18 mouse cellular contexts compared by ENCODE assay signal in the genomic region with DNA sequence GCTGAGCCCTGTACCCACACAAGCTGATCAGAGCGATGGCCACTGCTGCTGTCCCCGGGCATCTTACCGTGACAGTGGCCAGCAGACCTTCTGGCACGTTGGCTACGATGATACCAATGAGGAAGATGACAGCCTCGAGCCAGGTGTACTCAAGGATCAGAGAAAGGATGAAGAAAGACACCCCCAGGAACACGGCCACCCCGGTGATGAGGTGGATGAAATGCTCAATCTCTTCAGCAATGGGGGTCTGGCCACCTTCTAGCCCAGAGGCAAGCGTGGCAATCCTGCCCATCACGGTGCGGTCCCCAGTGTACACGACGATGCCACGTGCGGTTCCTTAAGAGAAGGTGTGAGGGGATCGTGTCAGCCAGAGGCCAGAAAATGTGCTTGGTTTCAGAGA. TPM values are rescaled to one million over a fixed set of nuclear protein-coding genes. Genes with fewer than 3 reads are reported as not detected.
A peak's percentile ranks its signal among the peaks of the same experiment; 100 is the strongest.
DNase-seq lines count a peak whose midpoint lies in the region; ATAC-seq and TF ChIP-seq lines count a peak whose summit lies in the region.
"Had no signal": no experiment of that assay in that cellular context is flagged by ENCODE, and none has a peak within 500 bp of the region (broad histone marks: within the 10 kb centered on the region; RNA-seq: fewer than 3 reads in every experiment).

No protein-coding gene starts in this region.

- intact Hi-C loops in heart, postnatal 14 days (cut with DNase I), result loop anchor here (10.0 kb wide), 1 partner anchor 1774 kb away; no protein-coding TSS in a partner anchor

- peaks cover 97% of the 10 kb centered on the region for H3K36me3 ChIP-seq in heart, embryonic 12.5 days
- H3K36me3 ChIP-seq in kidney, adult 2 months (ENCODE audit: control insufficient read depth, insufficient read depth, low read length), result peaks cover 62% of the 10 kb centered on the region
- peaks cover 99% of the 10 kb centered on the region for H3K36me3 ChIP-seq in kidney, embryonic 14.5 days (ENCODE audit: control insufficient read depth, insufficient read depth, low read length)

- H3K27me3 ChIP-seq in heart, embryonic 12.5 days (replicated peaks), result no peaks in the 10 kb centered on the region
- no peaks in the 10 kb centered on the region for H3K27me3 ChIP-seq in kidney, adult 2 months (replicated peaks; ENCODE audit: control insufficient read depth, insufficient read depth, low read length)
- no peaks in the 10 kb centered on the region for H3K27me3 ChIP-seq in kidney, embryonic 14.5 days (ENCODE audit: control insufficient read depth, insufficient read depth, low read length)
- H3K27me3 ChIP-seq: embryonic facial prominence, embryonic 13.5 days; forebrain, embryonic 12.5 days; intestine, embryonic 15.5 days had no signal

- no peak for TF ChIP-seq POLR2A in kidney, adult 2 months (IDR thresholded peaks at IDR 0.05; ENCODE audit: low read depth, low read length)

- peak; percentile 93 for DNase-seq in heart, adult 11 months
- DNase-seq in heart, postnatal 4 days, result no peak
- no peak for DNase-seq in heart, postnatal 14 days
- peak; percentile 5 for DNase-seq in kidney, adult 2 months
- DNase-seq in layer of hippocampus, adult 11-12 months (ENCODE audit: low spot score), result no peak
- DNase-seq: adrenal gland, postnatal 10 days; cerebellum, adult 11 months; cerebellum, adult 9-11 months; cerebellum, postnatal 36 days; gastrocnemius, postnatal 10 days; kidney, adult 8-10 months had no signal

- H3K4me1 ChIP-seq in heart, embryonic 12.5 days (replicated peaks), result peaks cover 82% of the 10 kb centered on the region
- peaks cover 4% of the 10 kb centered on the region; the same call in 1 of the 2 replicates for H3K4me1 ChIP-seq in kidney, adult 2 months (ENCODE audit: control insufficient read depth, insufficient read depth, low read length)
- H3K4me1 ChIP-seq in kidney, embryonic 14.5 days (ENCODE audit: control insufficient read depth, insufficient read depth, low read length), result no peaks in the 10 kb centered on the region
- H3K4me1 ChIP-seq: intestine, embryonic 15.5 days had no signal

- peak overlapping the region; percentile 68 for H3K27ac ChIP-seq in heart, embryonic 12.5 days (ENCODE audit: poor library complexity, severe bottlenecking)
- peak overlapping the region; percentile 10; the same call in 1 of the 2 replicates for H3K27ac ChIP-seq in kidney, adult 2 months (ENCODE audit: insufficient read depth, low read depth, low read length)
- H3K27ac ChIP-seq in kidney, embryonic 14.5 days (ENCODE audit: low read depth, low read length), result no peak overlapping the region
- H3K27ac ChIP-seq: embryonic facial prominence, embryonic 13.5 days; forebrain, embryonic 12.5 days; hindbrain, embryonic 14.5 days; intestine, embryonic 15.5 days had no signal

- TF ChIP-seq CTCF in kidney, adult 2 months (conservative IDR thresholded peaks at IDR 0.05; ENCODE audit: insufficient read depth, insufficient read length, low read depth, low read length), result no peak

- no peak overlapping the region for H3K4me3 ChIP-seq in heart, embryonic 12.5 days
- H3K4me3 ChIP-seq in kidney, adult 2 months (ENCODE audit: insufficient read depth, low read depth, low read length), result no peak overlapping the region
- H3K4me3 ChIP-seq in kidney, embryonic 14.5 days (ENCODE audit: low read length), result no peak overlapping the region
- H3K4me3 ChIP-seq: embryonic facial prominence, embryonic 13.5 days; forebrain, embryonic 12.5 days; intestine, embryonic 15.5 days had no signal

- H3K4me2 ChIP-seq in heart, embryonic 12.5 days, result no peak overlapping the region
- no peak overlapping the region for H3K4me2 ChIP-seq in kidney, embryonic 14.5 days (replicated peaks; ENCODE audit: low read depth, low read length)
- H3K4me2 ChIP-seq: embryonic facial prominence, embryonic 13.5 days; forebrain, embryonic 12.5 days; hindbrain, embryonic 14.5 days; intestine, embryonic 15.5 days had no signal

- H3K9me3 ChIP-seq in heart, embryonic 12.5 days (replicated peaks), result no peaks in the 10 kb centered on the region
- no peaks in the 10 kb centered on the region for H3K9me3 ChIP-seq in kidney, embryonic 14.5 days (ENCODE audit: control insufficient read depth, low read length)
- H3K9me3 ChIP-seq: embryonic facial prominence, embryonic 13.5 days; forebrain, embryonic 12.5 days; intestine, embryonic 15.5 days had no signal

- ATAC-seq in heart, embryonic 12.5 days (ENCODE audit: insufficient number of reproducible peaks, low FRiP score), result no peak
- no peak for ATAC-seq in kidney, embryonic 14.5 days (ENCODE audit: low FRiP score, low TSS enrichment)
- ATAC-seq: forebrain, embryonic 16.5 days; intestine, embryonic 15.5 days had no signal

- peak overlapping the region; percentile 53; the same call in 1 of the 2 replicates for H3K9ac ChIP-seq in heart, embryonic 12.5 days
- no peak overlapping the region for H3K9ac ChIP-seq in kidney, embryonic 14.5 days (ENCODE audit: low read depth, low read length)
- H3K9ac ChIP-seq: embryonic facial prominence, embryonic 13.5 days; forebrain, embryonic 12.5 days; hindbrain, embryonic 14.5 days; intestine, embryonic 15.5 days had no signal

- 89% methylated on average over 16 of the region's 16 CpGs for WGBS in heart, embryonic 12.5 days
- WGBS in kidney, adult 2 months, result 76% methylated on average over 16 of the region's 16 CpGs
- 97% methylated on average over 16 of the region's 16 CpGs for WGBS in kidney, embryonic 14.5 days

RNA-seq across cellular contexts. Expression of a gene that starts 14.1 kb away (rescaled TPM):
- 1,000 to 10,000 TPM; 1,042 to 1,100 TPM for total RNA-seq in heart, postnatal 4 days (2021)
- polyA plus RNA-seq in heart, embryonic 12.5 days (2016; fragmentation: Nextera tagmentation; extraction: Ambion mirVana), result 277 and 294 TPM in 2 replicates
- total RNA-seq in heart, postnatal 14 days (2021), result 100 to 1,000 TPM; 773 to 866 TPM
- polyA plus RNA-seq in kidney, adult 2 months (2012; rRNA removed), result 2,267 and 2,428 TPM in 2 replicates
- polyA plus RNA-seq in kidney, embryonic 14.5 days (2014; fragmentation: Nextera tagmentation; extraction: Ambion mirVana), result 166 and 280 TPM in 2 replicates

Comparison
In these comparisons a context has a peak if more than half of its experiments do, and no peak if none do; other contexts are left out.
1. DNase-seq: peak in heart, adult 11 months (single experiment) and kidney, adult 2 months (single experiment); none in heart, postnatal 4 days (single experiment), heart, postnatal 14 days (0 of 2) and layer of hippocampus, adult 11-12 months (single experiment).